Comparison of ENCODE assay signal across 12 mouse cellular contexts in the genomic region with DNA sequence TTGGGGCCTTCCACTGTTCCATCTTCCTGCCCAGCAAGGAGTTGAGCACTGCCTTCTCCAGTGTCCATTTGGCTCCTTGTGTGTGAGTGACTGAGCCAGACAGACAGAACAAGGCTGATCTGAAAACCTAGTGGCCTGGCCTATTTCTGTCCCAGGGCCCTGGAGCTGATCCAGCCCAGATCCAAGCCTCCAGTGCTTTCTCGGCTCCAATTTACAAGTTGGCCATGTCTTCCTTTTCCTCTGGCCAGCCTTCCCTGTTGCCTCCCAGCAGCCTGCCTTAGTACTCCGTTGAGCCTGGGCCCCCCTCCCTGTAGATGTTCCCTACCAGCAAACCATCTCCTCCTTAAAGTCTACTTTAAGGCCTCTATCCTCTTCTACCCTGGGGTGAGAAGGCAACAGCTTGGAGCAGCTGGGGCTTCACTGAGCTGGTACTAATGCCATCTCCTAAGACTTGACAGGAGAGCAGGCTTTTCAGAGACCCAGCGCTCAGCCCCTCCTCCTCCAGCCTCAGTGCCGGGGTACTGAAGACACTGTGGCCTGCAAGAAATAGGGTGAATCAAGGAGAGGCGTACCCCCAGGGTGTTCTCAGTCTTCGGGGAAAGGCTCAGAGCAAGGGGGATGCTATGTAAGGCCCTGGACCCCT.
DNase-seq lines count a peak whose midpoint lies in the region; ATAC-seq and TF ChIP-seq lines count a peak whose summit lies in the region.
"Had no signal": no experiment of that assay in that cellular context is flagged by ENCODE, and none has a peak within 500 bp of the region (broad histone marks: within the 10 kb centered on the region; RNA-seq: fewer than 3 reads in every experiment).

No protein-coding gene starts in this region.

- no peak for TF ChIP-seq CTCF in kidney, adult 2 months (conservative IDR thresholded peaks at IDR 0.05; ENCODE audit: insufficient read depth, insufficient read length, low read depth, low read length)

- DNase-seq in kidney, adult 2 months = peak; percentile 17
- no peak for DNase-seq in kidney, adult 11 months
- DNase-seq in urinary bladder, postnatal 4 days (ENCODE audit: low spot score in 2 of 2) = peak; percentile 19 to 59
- no peak for DNase-seq in urinary bladder, adult 2 months (ENCODE audit: low spot score)
- peak; percentile 66 for DNase-seq in gastrocnemius, postnatal 10 days
- no peak for DNase-seq in midbrain, embryonic 11.5 days (ENCODE audit: low spot score, missing footprints)
- DNase-seq in thymus, postnatal 4 days = no peak
- DNase-seq: embryo, embryonic 11 days; right cerebral cortex, adult 18-20 months; thymus, adult 2 months had no signal

- H3K27me3 ChIP-seq in kidney, adult 2 months (replicated peaks; ENCODE audit: control insufficient read depth, insufficient read depth, low read length) = no peaks in the 10 kb centered on the region
- H3K27me3 ChIP-seq in midbrain, embryonic 11.5 days (ENCODE audit: control insufficient read depth, insufficient read depth, low read length) = peaks cover 41% of the 10 kb centered on the region

- H3K4me2 ChIP-seq in midbrain, embryonic 11.5 days = no peak overlapping the region

- no peaks in the 10 kb centered on the region for H3K9me3 ChIP-seq in midbrain, embryonic 11.5 days (ENCODE audit: control insufficient read depth, low read length)

- no peak overlapping the region for H3K27ac ChIP-seq in kidney, adult 2 months (ENCODE audit: insufficient read depth, low read depth, low read length)
- H3K27ac ChIP-seq in midbrain, embryonic 11.5 days (ENCODE audit: low read depth, low read length) = no peak overlapping the region

- no peak for TF ChIP-seq POLR2A in kidney, adult 2 months (IDR thresholded peaks at IDR 0.05; ENCODE audit: low read depth, low read length)

- no peak for ATAC-seq in megakaryocyte progenitor cell, adult 5-6 weeks (replicated peaks; ENCODE audit: poor library complexity)
- no peak for ATAC-seq in midbrain, embryonic 11.5 days (ENCODE audit: low FRiP score)
- ATAC-seq: forebrain, embryonic 14.5 days had no signal

- H3K36me3 ChIP-seq in kidney, adult 2 months (ENCODE audit: control insufficient read depth, insufficient read depth, low read length) = no peaks in the 10 kb centered on the region
- H3K36me3 ChIP-seq in midbrain, embryonic 11.5 days (ENCODE audit: control insufficient read depth, insufficient read depth, low read length) = no peaks in the 10 kb centered on the region

- H3K9ac ChIP-seq in midbrain, embryonic 11.5 days (ENCODE audit: low read length) = no peak overlapping the region

- H3K4me3 ChIP-seq in kidney, adult 2 months (ENCODE audit: insufficient read depth, low read depth, low read length) = no peak overlapping the region
- H3K4me3 ChIP-seq in midbrain, embryonic 11.5 days (ENCODE audit: low read depth, low read length) = no peak overlapping the region

- WGBS in kidney, adult 2 months = 69% methylated on average over 6 of the region's 6 CpGs
- WGBS in midbrain, embryonic 11.5 days = 79% methylated on average over 6 of the region's 6 CpGs

- peaks cover 6% of the 10 kb centered on the region for H3K4me1 ChIP-seq in kidney, adult 2 months (ENCODE audit: control insufficient read depth, insufficient read depth, low read length)
- H3K4me1 ChIP-seq in midbrain, embryonic 11.5 days (ENCODE audit: control insufficient read depth, insufficient read depth, low read length) = no peaks in the 10 kb centered on the region

Comparison
In these comparisons a context has a peak if more than half of its experiments do, and no peak if none do; other contexts are left out.
1. DNase-seq: peak in kidney, adult 2 months (single experiment), urinary bladder, postnatal 4 days (2 of 2) and gastrocnemius, postnatal 10 days (single experiment); none in kidney, adult 11 months (single experiment), urinary bladder, adult 2 months (single experiment), midbrain, embryonic 11.5 days (single experiment) and thymus, postnatal 4 days (single experiment).